Mouse (Mus musculus) embryonic facial prominence, embryonic 12.5 days (tissue): ENCODE data around the gene Gart. TPM values are rescaled to one million over a fixed set of nuclear protein-coding genes. Genes with fewer than 3 reads are reported as not detected.

Source experiments
- ATAC-seq: fragments of 200-750 bp; cut with Nextera tagmentation; 2 replicates; pipeline ENCODE4 v1.8.0; 2017; ENCODE audit not compliant: insufficient number of reproducible peaks, insufficient read depth, low FRiP score, low TSS enrichment
- H3K27ac ChIP-seq: fragments of 300-500 bp; sonication (generic); 2 replicates; pipeline ENCODE4 v1.5.1; 2016; ENCODE audit warnings: mild to moderate bottlenecking
- H3K27me3 ChIP-seq: fragments of 300-500 bp; sonication (generic); 2 replicates; pipeline ENCODE4 v1.6.1; 2016; ENCODE audit warnings: mild to moderate bottlenecking, moderate library complexity
- H3K36me3 ChIP-seq: fragments of 300-500 bp; sonication (generic); 2 replicates; pipeline ENCODE4 v1.6.1; 2016; ENCODE audit warnings: mild to moderate bottlenecking
- H3K4me1 ChIP-seq: fragments of 300-500 bp; sonication (generic); 2 replicates; pipeline ENCODE4 v1.6.1; 2016
- H3K4me2 ChIP-seq: fragments of 300-500 bp; sonication (generic); replicated peaks from 2 replicates; pipeline ENCODE4 v1.6.1; 2016; ENCODE audit warnings: mild to moderate bottlenecking, moderate library complexity
- H3K4me3 ChIP-seq: fragments of 300-500 bp; sonication (generic); 2 replicates; pipeline ENCODE4 v1.5.1; 2016; ENCODE audit warnings: mild to moderate bottlenecking
- H3K9ac ChIP-seq: fragments of 300-500 bp; sonication (generic); 2 replicates; pipeline ENCODE4 v1.6.1; 2016; ENCODE audit warnings: mild to moderate bottlenecking, moderate library complexity
- H3K9me3 ChIP-seq: fragments of 300-500 bp; sonication (generic); 2 replicates; pipeline ENCODE4 v1.6.1; 2016; ENCODE audit warnings: mild to moderate bottlenecking, moderate library complexity
- WGBS: fragments of 180-500 bp; shearing (Covaris S2); methylation state at CpG from one replicate; pipeline ENCODE4 v1.1.7; 2016; 5-methylcytosine and 5-hydroxymethylcytosine counted together
- polyA plus RNA-seq: library from polyadenylated mRNA; unstranded; fragments of >200 nt; fragmentation: Nextera tagmentation; extraction: Ambion mirVana; gene quantifications from 2 replicates; pipeline ENCODE4 v1.2.1, GENCODE M21; 2016

Gart gene
- polyA plus RNA-seq, 1 experiment from 2014 or later = 121 TPM

GRCm38 (mm10) chr16:91674500-91674899 is 27.7 kb upstream of the Gart start:
- Histone ChIP-seq H3K4me3 (no peak overlapping the region), H3K4me2 (no peak overlapping the region), H3K36me3 (peaks cover 78% of the 10 kb centered on the region), H3K27me3 (no peaks in the 10 kb centered on the region), H3K4me1 (no peaks in the 10 kb centered on the region), H3K27ac (no peak overlapping the region), H3K9me3 (no peaks in the 10 kb centered on the region), H3K9ac (no peak overlapping the region)
- WGBS = 88% methylated on average over 4 of the region's 4 CpGs
- ATAC-seq = no peak

DNA sequence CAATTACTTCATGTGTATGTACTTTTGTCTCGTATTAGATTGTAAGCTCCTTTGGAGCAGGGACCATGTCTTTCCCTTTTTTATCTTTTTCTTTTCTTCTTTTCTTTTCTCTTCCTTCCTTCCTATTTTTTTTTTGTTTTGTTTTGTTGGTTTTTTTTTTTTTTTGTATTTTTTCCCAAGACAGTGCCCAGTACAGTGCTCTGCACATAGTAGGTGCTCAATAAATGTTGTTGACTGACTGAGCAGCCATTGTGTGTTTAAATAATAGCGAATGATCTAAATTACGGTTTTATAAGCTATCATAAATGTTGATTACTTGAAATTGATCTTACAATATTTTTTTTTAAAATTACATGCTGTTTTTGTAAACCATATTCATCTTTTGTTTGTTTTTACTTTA is 17.0 kb upstream of the Gart start:
- 95% methylated on average over 3 of the region's 3 CpGs for WGBS
- H3K4me1 ChIP-seq = no peaks in the 10 kb centered on the region
- peaks cover 84% of the 10 kb centered on the region for H3K36me3 ChIP-seq
- no peak overlapping the region for H3K4me3 ChIP-seq
- no peak overlapping the region for H3K27ac ChIP-seq
- H3K9me3 ChIP-seq = no peaks in the 10 kb centered on the region
- no peaks in the 10 kb centered on the region for H3K27me3 ChIP-seq
- no peak overlapping the region for H3K4me2 ChIP-seq
- ATAC-seq = no peak
- H3K9ac ChIP-seq = no peak overlapping the region

DNA sequence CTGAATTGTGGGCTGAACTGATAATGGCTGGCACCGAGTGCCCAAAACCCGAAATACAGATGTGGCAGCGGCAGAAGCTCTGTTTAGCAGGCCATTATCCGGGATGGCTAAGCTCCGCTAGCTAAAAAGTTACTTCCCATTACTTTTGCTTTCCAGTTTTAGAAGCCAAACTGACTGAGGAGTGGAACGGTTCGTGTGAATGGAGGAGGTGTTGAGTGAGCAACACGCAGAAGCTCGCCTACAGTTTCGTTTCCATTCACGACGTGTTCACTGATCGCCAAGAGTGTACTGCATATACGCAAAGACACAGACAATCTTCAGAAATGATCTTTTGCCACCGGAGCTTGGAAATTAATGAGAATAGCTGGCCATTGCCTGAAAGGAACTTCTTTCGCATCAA is 15.6 kb upstream of the Gart start:
- Histone ChIP-seq H3K27me3 (no peaks in the 10 kb centered on the region), H3K4me3 (no peak overlapping the region), H3K9me3 (no peaks in the 10 kb centered on the region), H3K4me1 (no peaks in the 10 kb centered on the region), H3K27ac (no peak overlapping the region), H3K4me2 (no peak overlapping the region), H3K9ac (no peak overlapping the region), H3K36me3 (peaks cover 91% of the 10 kb centered on the region)
- ATAC-seq = no peak
- WGBS = 95% methylated on average over 16 of the region's 16 CpGs

- Histone ChIP-seq H3K27me3 (no peaks in the 10 kb centered on the region), H3K9me3 (no peaks in the 10 kb centered on the region), H3K4me3 (no peak overlapping the region), H3K4me1 (no peaks in the 10 kb centered on the region), H3K4me2 (no peak overlapping the region), H3K9ac (no peak overlapping the region), H3K27ac (no peak overlapping the region), H3K36me3 (peaks cover 92% of the 10 kb centered on the region)
- ATAC-seq = no peak
- WGBS = 77% methylated on average over 1 of the region's 1 CpGs
Observed at GRCm38 (mm10) chr16:91661397-91661796, 14.6 kb upstream of the Gart start.

GRCm38 (mm10) chr16:91659798-91660197 is 13.0 kb upstream of the Gart start:
- Histone ChIP-seq H3K4me3 (no peak overlapping the region), H3K36me3 (peaks cover 92% of the 10 kb centered on the region), H3K27me3 (no peaks in the 10 kb centered on the region), H3K4me2 (no peak overlapping the region), H3K9me3 (no peaks in the 10 kb centered on the region), H3K27ac (no peak overlapping the region), H3K4me1 (no peaks in the 10 kb centered on the region), H3K9ac (no peak overlapping the region)
- no peak for ATAC-seq
- WGBS = 97% methylated on average over 20 of the region's 20 CpGs

- no peaks in the 10 kb centered on the region for H3K27me3 ChIP-seq
- WGBS = 92% methylated on average over 5 of the region's 5 CpGs
- ATAC-seq = no peak
Observed at GRCm38 (mm10) chr16:91658471-91658870, 11.7 kb upstream of the Gart start.

DNA sequence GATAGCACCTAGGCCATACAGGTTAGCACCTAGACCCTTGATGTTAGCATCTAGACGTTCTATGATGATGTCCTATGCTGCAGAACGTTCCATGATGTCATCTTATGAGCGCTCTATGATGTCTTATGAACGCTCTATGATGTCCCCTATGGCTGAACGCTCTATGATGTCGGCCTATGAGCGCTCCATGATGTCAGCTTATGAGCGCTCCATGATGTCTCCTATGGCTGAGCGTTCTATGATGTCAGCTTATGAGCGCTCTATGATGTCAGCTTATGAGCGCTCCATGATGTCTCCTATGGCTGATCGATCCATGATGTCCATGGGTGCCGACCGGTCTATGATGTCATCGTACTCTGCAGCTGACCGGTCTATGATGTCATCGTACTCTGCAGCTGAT is 10.5 kb upstream of the Gart start:
- Histone ChIP-seq H3K9ac (no peak overlapping the region), H3K9me3 (no peaks in the 10 kb centered on the region), H3K27me3 (no peaks in the 10 kb centered on the region), H3K27ac (no peak overlapping the region), H3K36me3 (peaks cover 87% of the 10 kb centered on the region), H3K4me3 (no peak overlapping the region), H3K4me2 (no peak overlapping the region), H3K4me1 (0 out of 2 replicates have a peak, but pooled peaks cover 4% of the 10 kb centered on the region)
- 97% methylated on average over 17 of the region's 17 CpGs for WGBS
- ATAC-seq = no peak

More at GRCm38 (mm10) chr16:91658471-91658870, 11.7 kb upstream of the Gart start:
- Histone ChIP-seq H3K4me3 (no peak overlapping the region), H3K9me3 (no peaks in the 10 kb centered on the region), H3K4me2 (no peak overlapping the region), H3K9ac (no peak overlapping the region), H3K4me1 (no peaks in the 10 kb centered on the region), H3K27ac (no peak overlapping the region), H3K36me3 (peaks cover 91% of the 10 kb centered on the region)

GRCm38 (mm10) chr16:91655285-91655684 is 8.5 kb upstream of the Gart start:
- Histone ChIP-seq H3K4me1 (0 out of 2 replicates have a peak, but pooled peaks cover 7% of the 10 kb centered on the region), H3K27ac (no peak overlapping the region), H3K27me3 (no peaks in the 10 kb centered on the region), H3K4me3 (no peak overlapping the region), H3K9ac (no peak overlapping the region), H3K9me3 (no peaks in the 10 kb centered on the region), H3K4me2 (no peak overlapping the region), H3K36me3 (peaks cover 77% of the 10 kb centered on the region)
- WGBS = 97% methylated on average over 9 of the region's 9 CpGs
- no peak for ATAC-seq

- peaks cover 46% of the 10 kb centered on the region for H3K36me3 ChIP-seq
- H3K9ac ChIP-seq = no peak overlapping the region
- H3K9me3 ChIP-seq = no peaks in the 10 kb centered on the region
- no peak overlapping the region for H3K27ac ChIP-seq
- no peak overlapping the region for H3K4me2 ChIP-seq
- 89% methylated on average over 3 of the region's 3 CpGs for WGBS
- peaks cover 10% of the 10 kb centered on the region; the same call in 1 of the 2 replicates for H3K4me1 ChIP-seq
- H3K4me3 ChIP-seq = no peak overlapping the region
- no peak for ATAC-seq
- H3K27me3 ChIP-seq = no peaks in the 10 kb centered on the region
Observed at GRCm38 (mm10) chr16:91652191-91652590, 5.4 kb upstream of the Gart start.

- Histone ChIP-seq H3K4me2 (no peak overlapping the region), H3K4me1 (peaks cover 16% of the 10 kb centered on the region; the same call in 1 of the 2 replicates), H3K9ac (no peak overlapping the region), H3K4me3 (no peak overlapping the region), H3K9me3 (no peaks in the 10 kb centered on the region), H3K36me3 (peaks cover 22% of the 10 kb centered on the region), H3K27me3 (no peaks in the 10 kb centered on the region), H3K27ac (no peak overlapping the region)
- no peak for ATAC-seq
Observed at GRCm38 (mm10) chr16:91649781-91650180, 3.0 kb upstream of the Gart start.

DNA sequence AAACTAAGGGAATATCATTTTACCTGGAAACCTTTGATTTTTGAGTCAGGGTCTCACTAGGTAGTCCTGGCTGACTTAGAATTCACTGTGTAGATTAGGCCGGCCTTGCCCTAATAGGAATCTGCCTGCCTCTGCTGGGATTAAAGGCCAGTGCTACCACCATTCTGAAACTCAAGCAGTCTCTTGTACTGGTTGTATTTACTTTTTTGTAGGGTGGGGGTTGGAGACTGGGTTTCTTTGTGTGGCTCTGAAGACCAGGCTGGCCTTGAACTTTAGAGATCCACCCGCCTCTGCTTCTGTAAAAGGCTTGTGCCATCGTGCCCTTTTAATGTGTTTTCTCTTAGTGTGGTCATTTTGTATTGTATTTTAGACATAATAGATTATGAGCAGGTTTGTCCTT is 2.5 kb upstream of the Gart start:
- H3K27me3 ChIP-seq = no peaks in the 10 kb centered on the region
- peak overlapping the region; percentile 70 for H3K4me2 ChIP-seq
- peaks cover 18% of the 10 kb centered on the region for H3K36me3 ChIP-seq
- no peak overlapping the region for H3K9ac ChIP-seq
- WGBS = 64% methylated on average over 3 of the region's 3 CpGs
- peak overlapping the region; percentile 81 for H3K4me3 ChIP-seq
- H3K27ac ChIP-seq = no peak overlapping the region
- peaks cover 16% of the 10 kb centered on the region; the same call in 1 of the 2 replicates for H3K4me1 ChIP-seq
- ATAC-seq = no peak
- no peaks in the 10 kb centered on the region for H3K9me3 ChIP-seq

GRCm38 (mm10) chr16:91648220-91648550 is 1.4 kb upstream of the Gart start:
- peak overlapping the region; percentile 70 for H3K4me2 ChIP-seq
- peak overlapping the region; percentile 98 for H3K27ac ChIP-seq
- H3K9me3 ChIP-seq = no peaks in the 10 kb centered on the region
- peak overlapping the region; percentile 81 for H3K4me3 ChIP-seq
- peaks cover 11% of the 10 kb centered on the region for H3K36me3 ChIP-seq
- WGBS = 1% methylated on average over 25 of the region's 25 CpGs
- ATAC-seq = no peak
- H3K9ac ChIP-seq = peak overlapping the region; percentile 73
- H3K27me3 ChIP-seq = no peaks in the 10 kb centered on the region
- peaks cover 16% of the 10 kb centered on the region; the same call in 1 of the 2 replicates for H3K4me1 ChIP-seq
